Mouse (Mus musculus) forebrain, embryonic 11.5 days (tissue): Measurements from ENCODE around the gene 1700023F06Rik. TPM values are rescaled to one million over a fixed set of nuclear protein-coding genes. Genes with fewer than 3 reads are reported as not detected.

Experiments used
- ATAC-seq: fragments of 200-750 bp; cut with Nextera tagmentation; replicated peaks from 2 replicates; pipeline ENCODE4 v1.8.0; 2017; ENCODE audit warnings: moderate TSS enrichment; ENCODE audit not compliant: low FRiP score
- DNase-seq: peaks from one replicate; pipeline ENCODE4 v3.0.0-alpha.2; 2017; ENCODE audit warnings: low spot score
- H3K27ac ChIP-seq: fragments of 300-500 bp; sonication (generic); 2 replicates; pipeline ENCODE4 v1.5.1; 2014; ENCODE audit warnings: low read depth, low read length
- H3K27me3 ChIP-seq: fragments of 300-500 bp; sonication (generic); 2 replicates; pipeline ENCODE4 v1.6.1; 2014; ENCODE audit warnings: mild to moderate bottlenecking, low read length, mixed read lengths; ENCODE audit not compliant: control insufficient read depth, insufficient read depth
- H3K36me3 ChIP-seq: fragments of 300-500 bp; sonication (generic); 2 replicates; pipeline ENCODE4 v1.6.1; 2014; ENCODE audit warnings: mild to moderate bottlenecking, low read length, moderate library complexity, mixed read lengths; ENCODE audit not compliant: control insufficient read depth, insufficient read depth
- H3K4me1 ChIP-seq: fragments of 300-500 bp; sonication (generic); replicated peaks from 2 replicates; pipeline ENCODE4 v1.6.1; 2014; ENCODE audit warnings: low read length, mixed read lengths; ENCODE audit not compliant: control insufficient read depth, insufficient read depth
- H3K4me2 ChIP-seq: fragments of 300-500 bp; sonication (generic); 2 replicates; pipeline ENCODE4 v1.6.1; 2014; ENCODE audit warnings: low read depth, mild to moderate bottlenecking, low read length, moderate library complexity, mixed read lengths; ENCODE audit not compliant: severe bottlenecking
- H3K4me3 ChIP-seq: fragments of 300-500 bp; sonication (generic); 2 replicates; pipeline ENCODE4 v1.5.1; 2014; ENCODE audit warnings: low read depth, low read length
- H3K9ac ChIP-seq: fragments of 300-500 bp; sonication (generic); 2 replicates; pipeline ENCODE4 v1.6.1; 2014; ENCODE audit warnings: low read length
- H3K9me3 ChIP-seq: fragments of 300-500 bp; sonication (generic); 2 replicates; pipeline ENCODE4 v1.6.1; 2016; ENCODE audit warnings: low read length, mixed read lengths; ENCODE audit not compliant: control insufficient read depth
- WGBS: fragments of 180-500 bp; shearing (Covaris S2); extraction: QIAGEN DNeasy Blood & Tissue Kit; methylation state at CpG from one replicate; pipeline ENCODE4 v1.1.7; 2014; 5-methylcytosine and 5-hydroxymethylcytosine counted together
- polyA plus RNA-seq: library from polyadenylated mRNA; unstranded; fragments of >200 nt; fragmentation: Nextera tagmentation; extraction: Ambion mirVana; gene quantifications from 2 replicates; pipeline ENCODE4 v1.2.1, GENCODE M21; 2014

Gene 1700023F06Rik
- polyA plus RNA-seq, 1 experiment from 2014 or later: 0.23 TPM

- ATAC-seq: no peak
- H3K27ac ChIP-seq: no peak overlapping the region
Measured at GRCm38 (mm10) chr11:103246731-103247290, 38.5 kb upstream of the 1700023F06Rik start.

GRCm38 (mm10) chr11:103246081-103246730 lies 37.8 kb upstream of the 1700023F06Rik start:
- WGBS: 83% methylated on average over 10 of the region's 10 CpGs
- Histone ChIP-seq H3K27ac (no peak overlapping the region), H3K4me1 (0 out of 2 replicates have a peak, but pooled peaks cover 3% of the 10 kb centered on the region), H3K4me2 (no peak overlapping the region), H3K4me3 (no peak overlapping the region), H3K27me3 (no peaks in the 10 kb centered on the region), H3K9me3 (no peaks in the 10 kb centered on the region), H3K9ac (no peak overlapping the region), H3K36me3 (no peaks in the 10 kb centered on the region)
- DNase-seq (no peak), ATAC-seq (no peak)

More at GRCm38 (mm10) chr11:103246731-103247290, 38.5 kb upstream of the 1700023F06Rik start:
- Histone ChIP-seq H3K4me1 (0 out of 2 replicates have a peak, but pooled peaks cover 3% of the 10 kb centered on the region), H3K9ac (no peak overlapping the region), H3K4me3 (no peak overlapping the region), H3K4me2 (no peak overlapping the region), H3K9me3 (no peaks in the 10 kb centered on the region), H3K27me3 (no peaks in the 10 kb centered on the region), H3K36me3 (no peaks in the 10 kb centered on the region)
- no peak for DNase-seq
- WGBS: 83% methylated on average over 4 of the region's 4 CpGs

DNA sequence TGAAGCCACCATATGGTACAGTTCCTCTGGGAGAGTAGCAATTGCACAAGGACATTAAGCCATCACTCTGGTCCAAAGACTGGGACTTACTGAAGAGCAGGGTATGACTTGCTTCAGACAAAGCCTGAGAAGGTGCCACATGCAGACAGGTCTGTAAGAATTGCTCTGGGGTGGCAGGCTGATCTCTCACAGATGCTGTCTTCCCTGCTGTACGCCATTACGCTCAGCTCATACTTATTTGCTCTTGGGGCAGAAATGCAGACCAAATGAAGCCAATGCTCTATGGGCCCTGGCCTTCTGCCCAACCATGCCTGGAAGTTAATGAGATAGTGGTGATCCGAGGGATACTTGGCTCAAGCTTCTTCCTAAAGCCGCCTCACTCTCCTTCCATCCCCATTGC lies 36.5 kb upstream of the 1700023F06Rik start:
- Histone ChIP-seq H3K4me3 (no peak overlapping the region), H3K27ac (no peak overlapping the region), H3K9ac (no peak overlapping the region), H3K4me2 (no peak overlapping the region), H3K36me3 (no peaks in the 10 kb centered on the region), H3K9me3 (no peaks in the 10 kb centered on the region), H3K27me3 (no peaks in the 10 kb centered on the region), H3K4me1 (0 out of 2 replicates have a peak, but pooled peaks cover 3% of the 10 kb centered on the region)
- no peak for DNase-seq
- WGBS: 95% methylated on average over 4 of the region's 4 CpGs
- no peak for ATAC-seq

DNA sequence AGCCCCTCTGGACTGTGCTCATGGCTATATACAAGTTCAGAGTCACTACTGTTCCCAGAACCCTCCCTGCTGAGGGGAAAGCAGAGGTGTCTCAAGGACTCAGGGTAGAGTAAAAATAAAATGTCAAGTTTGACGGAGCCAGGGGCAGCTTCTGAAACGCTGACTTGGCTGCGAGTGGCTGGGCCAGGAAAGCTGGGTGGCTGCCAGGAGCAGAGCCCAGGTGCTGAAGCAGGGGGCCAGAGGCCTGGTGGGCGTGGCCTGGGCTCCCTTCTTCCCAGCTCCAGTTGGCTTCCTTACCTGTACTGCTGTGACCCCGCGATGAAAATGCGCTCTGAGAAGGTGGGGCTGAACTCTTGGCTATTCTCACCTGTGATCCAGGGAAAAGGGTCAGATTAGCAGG lies 32.4 kb upstream of the 1700023F06Rik start:
- H3K27me3 ChIP-seq: no peaks in the 10 kb centered on the region
- no peak overlapping the region for H3K27ac ChIP-seq
- WGBS: 51% methylated on average over 7 of the region's 7 CpGs
- no peaks in the 10 kb centered on the region; the same call in 1 of the 2 replicates for H3K36me3 ChIP-seq
- no peak overlapping the region for H3K9ac ChIP-seq
- no peaks in the 10 kb centered on the region for H3K4me1 ChIP-seq
- H3K9me3 ChIP-seq: no peaks in the 10 kb centered on the region
- H3K4me3 ChIP-seq: no peak overlapping the region
- H3K4me2 ChIP-seq: no peak overlapping the region
- no peak for DNase-seq
- ATAC-seq: no peak

GRCm38 (mm10) chr11:103237757-103238156 lies 29.4 kb upstream of the 1700023F06Rik start:
- Histone ChIP-seq H3K9me3 (no peaks in the 10 kb centered on the region), H3K4me2 (no peak overlapping the region), H3K9ac (no peak overlapping the region), H3K36me3 (no peaks in the 10 kb centered on the region; the same call in 1 of the 2 replicates), H3K4me3 (no peak overlapping the region), H3K4me1 (no peaks in the 10 kb centered on the region), H3K27ac (no peak overlapping the region), H3K27me3 (no peaks in the 10 kb centered on the region)
- ATAC-seq (no peak), DNase-seq (no peak)
- 72% methylated on average over 9 of the region's 9 CpGs for WGBS

DNA sequence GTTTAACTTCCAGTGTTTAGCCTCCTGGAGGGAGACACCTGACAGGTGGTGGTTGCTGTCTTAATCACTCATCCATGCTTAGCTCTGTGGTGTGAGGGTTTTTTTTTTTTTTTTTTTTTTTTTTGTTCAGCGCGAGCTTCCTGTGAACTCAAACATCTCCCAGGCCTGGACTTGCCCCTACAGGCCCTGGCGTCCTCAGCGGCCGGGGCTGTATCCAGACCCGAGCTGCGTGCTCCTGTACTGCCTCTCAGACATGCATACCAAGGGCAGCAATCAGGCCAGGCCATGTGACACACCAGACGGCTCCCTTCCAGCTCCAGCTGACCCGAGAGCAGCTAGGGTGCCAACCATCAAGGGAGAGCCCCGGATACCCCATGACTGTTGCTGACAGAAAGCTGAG lies 28.5 kb upstream of the 1700023F06Rik start:
- Histone ChIP-seq H3K9ac (no peak overlapping the region), H3K4me1 (no peaks in the 10 kb centered on the region), H3K27me3 (no peaks in the 10 kb centered on the region), H3K36me3 (no peaks in the 10 kb centered on the region; the same call in 1 of the 2 replicates), H3K9me3 (no peaks in the 10 kb centered on the region), H3K4me2 (no peak overlapping the region), H3K4me3 (no peak overlapping the region), H3K27ac (no peak overlapping the region)
- ATAC-seq (no peak), DNase-seq (no peak)
- 88% methylated on average over 10 of the region's 10 CpGs for WGBS

- Histone ChIP-seq H3K4me1 (no peaks in the 10 kb centered on the region), H3K27ac (no peak overlapping the region), H3K9ac (no peak overlapping the region), H3K36me3 (no peaks in the 10 kb centered on the region; the same call in 1 of the 2 replicates), H3K4me3 (no peak overlapping the region), H3K27me3 (no peaks in the 10 kb centered on the region), H3K4me2 (no peak overlapping the region), H3K9me3 (no peaks in the 10 kb centered on the region)
- ATAC-seq (no peak), DNase-seq (no peak)
- WGBS: 83% methylated on average over 6 of the region's 6 CpGs
Measured at GRCm38 (mm10) chr11:103236431-103236830, 28.1 kb upstream of the 1700023F06Rik start.

- Histone ChIP-seq H3K9me3 (no peaks in the 10 kb centered on the region), H3K4me3 (no peak overlapping the region), H3K4me1 (no peaks in the 10 kb centered on the region), H3K4me2 (no peak overlapping the region), H3K27ac (no peak overlapping the region), H3K9ac (no peak overlapping the region), H3K27me3 (no peaks in the 10 kb centered on the region), H3K36me3 (no peaks in the 10 kb centered on the region; the same call in 1 of the 2 replicates)
- DNase-seq (no peak), ATAC-seq (no peak)
- WGBS: 81% methylated on average over 11 of the region's 11 CpGs
Measured at GRCm38 (mm10) chr11:103235702-103236101, 27.3 kb upstream of the 1700023F06Rik start.

DNA sequence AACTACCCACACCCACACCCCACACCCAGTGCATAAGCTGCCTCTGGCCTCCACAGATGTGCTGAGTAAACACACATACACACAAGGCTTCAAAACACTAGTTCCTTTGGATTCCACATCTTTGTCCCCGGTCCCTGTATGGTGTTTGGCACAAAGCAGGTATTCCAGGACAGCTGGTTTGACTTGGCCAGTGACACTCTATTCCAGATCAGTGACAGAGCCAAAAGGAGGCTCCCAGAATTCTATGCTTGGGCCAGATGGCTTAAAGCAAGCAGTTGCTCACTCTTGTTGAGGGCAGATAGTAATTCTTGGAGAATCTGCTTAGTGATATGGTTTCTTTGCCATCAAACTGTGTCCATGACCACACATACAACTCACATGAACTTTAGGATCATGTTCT lies 26.1 kb upstream of the 1700023F06Rik start:
- Histone ChIP-seq H3K36me3 (peaks cover 7% of the 10 kb centered on the region), H3K27me3 (no peaks in the 10 kb centered on the region), H3K4me1 (no peaks in the 10 kb centered on the region), H3K4me2 (no peak overlapping the region), H3K27ac (no peak overlapping the region), H3K9me3 (no peaks in the 10 kb centered on the region; the same call in 1 of the 2 replicates), H3K4me3 (no peak overlapping the region), H3K9ac (no peak overlapping the region)
- 80% methylated on average over 1 of the region's 1 CpGs for WGBS
- DNase-seq: no peak
- no peak for ATAC-seq
